ENCODE assay signal across 10 mouse cellular contexts in the genomic region with DNA sequence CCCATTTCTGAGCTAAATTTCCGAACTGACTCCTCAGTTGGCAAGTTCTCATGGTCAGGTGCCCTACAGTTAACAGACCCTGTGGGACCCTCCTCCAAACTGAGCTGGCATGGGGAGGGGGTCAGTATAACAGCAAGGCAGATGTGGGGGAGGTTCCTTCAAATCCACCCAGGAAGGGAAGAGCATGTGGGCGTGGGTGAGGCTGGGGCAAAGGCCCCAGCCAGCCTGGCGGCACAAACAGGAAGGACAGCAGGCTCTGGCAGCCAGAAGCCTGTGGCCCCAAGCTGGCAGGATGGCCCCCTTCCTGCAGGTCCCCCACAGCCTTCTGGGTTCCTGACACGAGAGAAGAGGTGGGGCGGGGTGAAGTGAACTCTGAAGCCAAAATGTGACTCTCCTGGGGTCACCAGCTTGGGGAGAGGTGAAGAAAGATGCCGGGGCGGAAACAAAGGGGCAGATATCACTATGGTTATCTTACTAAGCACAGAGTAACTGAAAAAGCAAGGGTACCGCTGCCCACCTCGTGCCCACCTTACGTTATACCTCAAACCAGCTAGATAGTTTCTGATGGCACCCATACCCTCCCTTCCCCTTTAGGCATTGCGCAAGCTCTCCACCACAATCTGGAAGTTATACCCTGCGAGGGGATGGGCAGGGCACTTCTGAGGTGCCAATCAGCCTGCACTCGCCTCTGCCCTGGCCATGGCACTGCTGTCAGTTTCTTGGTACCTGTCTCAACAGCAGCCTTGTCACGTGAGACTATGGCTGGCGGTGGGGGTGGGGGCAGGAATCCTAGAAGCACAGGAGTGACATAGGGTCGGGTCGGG. TPM values are rescaled to one million over a fixed set of nuclear protein-coding genes. Genes with fewer than 3 reads are reported as not detected.
A peak's percentile ranks its signal among the peaks of the same experiment; 100 is the strongest.
DNase-seq lines count a peak whose midpoint lies in the region; ATAC-seq lines count a peak whose summit lies in the region.
"Had no signal": no experiment of that assay in that cellular context is flagged by ENCODE, and none has a peak within 500 bp of the region (broad histone marks: within the 10 kb centered on the region; RNA-seq: fewer than 3 reads in every experiment).

A gene (plus strand): TSS at position 681 of the 824 bp plus-strand sequence.

- 26% methylated on average over 17 of the region's 17 CpGs for WGBS in liver, embryonic 13.5 days (ENCODE audit: insufficient replicate concordance)
- 39% methylated on average over 17 of the region's 17 CpGs for WGBS in liver, embryonic 12.5 days (ENCODE audit: insufficient replicate concordance)

- peaks cover 21% of the 10 kb centered on the region for H3K27me3 ChIP-seq in liver, embryonic 13.5 days
- peaks cover 50% of the 10 kb centered on the region for H3K27me3 ChIP-seq in liver, embryonic 12.5 days (replicated peaks)

- H3K4me1 ChIP-seq in liver, embryonic 13.5 days (replicated peaks) = peaks cover 13% of the 10 kb centered on the region
- H3K4me1 ChIP-seq in liver, embryonic 12.5 days = peaks cover 20% of the 10 kb centered on the region

- no peak for ATAC-seq in cerebellum, adult (ENCODE audit: insufficient number of reproducible peaks, low FRiP score, low TSS enrichment)
- 0 out of 2 replicates have a peak, but pooled peaks have one; percentile 22 for ATAC-seq in liver, embryonic 13.5 days (ENCODE audit: low read depth)
- no peak for ATAC-seq in liver, embryonic 12.5 days

- H3K9ac ChIP-seq in liver, embryonic 13.5 days = no peak within 1 kb of the TSS
- no peak within 1 kb of the TSS for H3K9ac ChIP-seq in liver, embryonic 12.5 days
- H3K9ac ChIP-seq: embryonic facial prominence, embryonic 15.5 days; lung, embryonic 14.5 days had no signal

- H3K27ac ChIP-seq in liver, embryonic 13.5 days = peak within 1 kb of the TSS; percentile 34; the same call in 1 of the 2 replicates
- H3K27ac ChIP-seq in liver, embryonic 12.5 days = no peak within 1 kb of the TSS
- H3K27ac ChIP-seq: embryonic facial prominence, embryonic 15.5 days had no signal

- no peaks in the 10 kb centered on the region for H3K9me3 ChIP-seq in liver, embryonic 13.5 days (replicated peaks)
- H3K9me3 ChIP-seq in liver, embryonic 12.5 days (replicated peaks) = no peaks in the 10 kb centered on the region
- H3K9me3 ChIP-seq: embryonic facial prominence, embryonic 15.5 days had no signal

- H3K4me3 ChIP-seq in liver, embryonic 13.5 days (replicated peaks) = no peak within 1 kb of the TSS
- no peak within 1 kb of the TSS for H3K4me3 ChIP-seq in liver, embryonic 12.5 days
- H3K4me3 ChIP-seq: embryonic facial prominence, embryonic 15.5 days had no signal

- DNase-seq in cerebellum, adult 11 months = peak; percentile 26
- DNase-seq in liver, embryonic 13.5 days = no peak
- DNase-seq in lung, postnatal 10 days = peak; percentile 31
- DNase-seq in thymus, postnatal 14 days = peak; percentile 57
- no peak for DNase-seq in adipocyte (ENCODE audit: low spot score)
- no peak for DNase-seq in yolk sac, embryonic 10.5 days (ENCODE audit: low spot score)

- no peaks in the 10 kb centered on the region for H3K36me3 ChIP-seq in liver, embryonic 13.5 days
- no peaks in the 10 kb centered on the region for H3K36me3 ChIP-seq in liver, embryonic 12.5 days
- H3K36me3 ChIP-seq: embryonic facial prominence, embryonic 15.5 days had no signal

- H3K4me2 ChIP-seq in liver, embryonic 13.5 days = no peak within 1 kb of the TSS
- H3K4me2 ChIP-seq in liver, embryonic 12.5 days = no peak within 1 kb of the TSS
- H3K4me2 ChIP-seq: embryonic facial prominence, embryonic 15.5 days; lung, embryonic 14.5 days had no signal

RNA-seq across cellular contexts. Expression of the gene that starts here (rescaled TPM):
- polyA plus RNA-seq in liver, embryonic 13.5 days (2015; fragmentation: Nextera tagmentation; extraction: Ambion mirVana) = 0.56 and 0.97 TPM in 2 replicates
- polyA plus RNA-seq in liver, embryonic 12.5 days (2016; fragmentation: Nextera tagmentation; extraction: Ambion mirVana) = 0.31 and 0.54 TPM in 2 replicates
- polyA plus RNA-seq: lung, embryonic 14.5 days had no signal

Comparison
In these comparisons a context has a peak if more than half of its experiments do, and no peak if none do; other contexts are left out.
1. Peak in ATAC-seq and H3K27ac ChIP-seq in liver, embryonic 13.5 days; RNA of the gene not detected or under 1 TPM.
2. DNase-seq: peak in cerebellum, adult 11 months (single experiment), lung, postnatal 10 days (single experiment) and thymus, postnatal 14 days (single experiment); none in liver, embryonic 13.5 days (single experiment), adipocyte (single experiment) and yolk sac, embryonic 10.5 days (single experiment).